ENCODE assay signal across 8 mouse cellular contexts in the genomic region with DNA sequence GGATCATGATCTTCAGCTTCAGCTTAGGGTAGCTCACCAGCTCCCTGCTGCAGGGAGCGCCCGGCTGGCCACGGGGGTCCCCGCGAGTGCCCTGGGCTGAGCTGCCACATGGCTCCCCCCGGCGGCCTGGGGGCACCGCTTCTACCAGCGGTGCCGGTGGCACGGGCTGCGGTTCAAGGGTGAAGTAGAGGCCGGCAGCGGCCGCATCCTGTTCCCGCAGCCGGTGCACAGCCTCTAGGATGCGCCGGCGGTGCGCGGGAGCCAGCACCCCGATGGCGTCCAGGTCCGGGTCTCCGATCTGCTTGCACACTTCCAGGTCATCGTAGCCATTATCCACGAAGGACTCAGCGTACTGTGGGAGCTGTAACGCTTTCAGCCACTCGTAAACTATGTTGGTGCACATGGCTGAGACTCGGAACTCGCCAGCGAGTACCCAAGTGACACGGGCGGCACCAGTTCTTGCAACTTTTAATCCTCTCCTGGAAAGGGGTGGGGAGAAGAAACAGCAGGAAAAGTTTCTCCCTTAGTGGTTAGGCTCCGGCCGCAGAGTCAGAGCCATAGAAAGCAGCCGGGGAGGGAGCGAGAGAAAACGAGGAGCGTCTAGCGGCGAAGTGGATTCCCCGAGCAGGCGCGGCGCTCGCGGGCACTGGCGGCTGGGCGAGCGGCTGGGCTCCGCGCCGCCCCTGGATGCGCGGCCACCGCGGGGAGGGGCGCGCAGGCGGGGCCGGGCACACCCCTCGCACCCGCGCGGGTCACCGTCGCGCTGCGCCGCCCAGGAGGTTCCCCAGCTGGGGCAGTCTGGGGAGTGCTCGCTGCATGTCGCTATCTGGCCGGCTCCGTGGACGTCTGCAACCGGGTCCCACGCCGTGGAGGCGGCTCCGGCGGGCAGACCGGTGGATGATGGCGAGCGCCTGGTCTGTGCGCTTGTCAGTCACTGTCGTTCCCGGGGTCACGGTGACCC. TPM values are rescaled to one million over a fixed set of nuclear protein-coding genes. Genes with fewer than 3 reads are reported as not detected.
A peak's percentile ranks its signal among the peaks of the same experiment; 100 is the strongest.
DNase-seq lines count a peak whose midpoint lies in the region; ATAC-seq and TF ChIP-seq lines count a peak whose summit lies in the region.

A gene (minus strand): TSS at position 648 of the 961 bp plus-strand sequence.

- TF ChIP-seq EP300 in stomach, postnatal 0 days (optimal IDR thresholded peaks at IDR 0.05): no peak

- peak within 1 kb of the TSS; percentile 40 for H3K9ac ChIP-seq in intestine, postnatal 0 days (ENCODE audit: low read depth, low read length)
- H3K9ac ChIP-seq in limb, embryonic 15.5 days: peak within 1 kb of the TSS; percentile 64
- H3K9ac ChIP-seq in midbrain, embryonic 13.5 days (replicated peaks): peak within 1 kb of the TSS; percentile 83
- peak within 1 kb of the TSS; percentile 71 for H3K9ac ChIP-seq in stomach, postnatal 0 days (ENCODE audit: low read length)

- ATAC-seq in cerebellum, adult (ENCODE audit: insufficient number of reproducible peaks, low FRiP score, low TSS enrichment): peak; percentile 42; the same call in 1 of the 2 replicates
- ATAC-seq in granulocyte monocyte progenitor cell, adult 5-6 weeks (replicated peaks; ENCODE audit: poor library complexity, severe bottlenecking): peak; percentile 67
- peak; percentile 67 for ATAC-seq in intestine, postnatal 0 days
- ATAC-seq in limb, embryonic 15.5 days (ENCODE audit: insufficient number of reproducible peaks, low FRiP score, low TSS enrichment, low read depth): peak; percentile 71
- ATAC-seq in midbrain, embryonic 13.5 days: peak; percentile 84
- peak; percentile 86 for ATAC-seq in stomach, postnatal 0 days (ENCODE audit: low FRiP score, low TSS enrichment)

- H3K4me3 ChIP-seq in intestine, postnatal 0 days (ENCODE audit: low read depth, low read length): peak within 1 kb of the TSS; percentile 59
- H3K4me3 ChIP-seq in limb, embryonic 15.5 days: peak within 1 kb of the TSS; percentile 57
- peak within 1 kb of the TSS; percentile 65 for H3K4me3 ChIP-seq in midbrain, embryonic 13.5 days (replicated peaks)
- H3K4me3 ChIP-seq in stomach, postnatal 0 days (ENCODE audit: low read depth, low read length): peak within 1 kb of the TSS; percentile 70

- no peaks in the 10 kb centered on the region for H3K4me1 ChIP-seq in intestine, postnatal 0 days (replicated peaks; ENCODE audit: control insufficient read depth, insufficient read depth, low read length)
- peaks cover 22% of the 10 kb centered on the region for H3K4me1 ChIP-seq in limb, embryonic 15.5 days
- H3K4me1 ChIP-seq in midbrain, embryonic 13.5 days (replicated peaks): peaks cover 37% of the 10 kb centered on the region
- H3K4me1 ChIP-seq in stomach, postnatal 0 days (replicated peaks; ENCODE audit: control insufficient read depth, insufficient read depth): no peaks in the 10 kb centered on the region

- no peaks in the 10 kb centered on the region for H3K36me3 ChIP-seq in intestine, postnatal 0 days (ENCODE audit: control insufficient read depth, insufficient read depth)
- H3K36me3 ChIP-seq in limb, embryonic 15.5 days: no peaks in the 10 kb centered on the region
- H3K36me3 ChIP-seq in midbrain, embryonic 13.5 days: no peaks in the 10 kb centered on the region
- H3K36me3 ChIP-seq in stomach, postnatal 0 days (ENCODE audit: control insufficient read depth, insufficient read depth, low read length): no peaks in the 10 kb centered on the region

- H3K4me2 ChIP-seq in intestine, postnatal 0 days (replicated peaks; ENCODE audit: low read depth): peak within 1 kb of the TSS; percentile 85
- peak within 1 kb of the TSS; percentile 95 for H3K4me2 ChIP-seq in limb, embryonic 15.5 days
- H3K4me2 ChIP-seq in midbrain, embryonic 13.5 days (replicated peaks): peak within 1 kb of the TSS; percentile 81
- peak within 1 kb of the TSS; percentile 82 for H3K4me2 ChIP-seq in stomach, postnatal 0 days (replicated peaks; ENCODE audit: low read depth)

- peak; percentile 31 for TF ChIP-seq CTCF in intestine, postnatal 0 days (IDR thresholded peaks at IDR 0.05; ENCODE audit: low read depth)
- peak; percentile 45 for TF ChIP-seq CTCF in stomach, postnatal 0 days (IDR thresholded peaks at IDR 0.05; ENCODE audit: low read depth)

- under 1% methylated on average over 84 of the region's 91 CpGs for WGBS in intestine, postnatal 0 days
- WGBS in limb, embryonic 15.5 days: under 1% methylated on average over 87 of the region's 91 CpGs
- under 1% methylated on average over 91 of the region's 91 CpGs for WGBS in midbrain, embryonic 13.5 days
- under 1% methylated on average over 91 of the region's 91 CpGs for WGBS in stomach, postnatal 0 days

- peaks cover 16% of the 10 kb centered on the region for H3K27me3 ChIP-seq in intestine, postnatal 0 days (replicated peaks; ENCODE audit: control insufficient read depth, insufficient read depth, low read length)
- no peaks in the 10 kb centered on the region; the same call in 1 of the 2 replicates for H3K27me3 ChIP-seq in limb, embryonic 15.5 days
- 0 out of 2 replicates have a peak, but pooled peaks cover 3% of the 10 kb centered on the region for H3K27me3 ChIP-seq in midbrain, embryonic 13.5 days
- no peaks in the 10 kb centered on the region for H3K27me3 ChIP-seq in stomach, postnatal 0 days (ENCODE audit: control insufficient read depth, insufficient read depth, low read length)

- H3K9me3 ChIP-seq in intestine, postnatal 0 days (ENCODE audit: control insufficient read depth): no peaks in the 10 kb centered on the region
- no peaks in the 10 kb centered on the region for H3K9me3 ChIP-seq in limb, embryonic 15.5 days
- H3K9me3 ChIP-seq in midbrain, embryonic 13.5 days: no peaks in the 10 kb centered on the region
- H3K9me3 ChIP-seq in stomach, postnatal 0 days (ENCODE audit: control insufficient read depth, low read length): no peaks in the 10 kb centered on the region

- no peak for DNase-seq in cerebellum, adult 11 months
- peak; percentile 84 for DNase-seq in embryo, embryonic 11 days
- peak; percentile 68 for DNase-seq in stomach, postnatal 0 days (ENCODE audit: low spot score)

- H3K27ac ChIP-seq in intestine, postnatal 0 days (ENCODE audit: low read depth, low read length): no peak within 1 kb of the TSS
- H3K27ac ChIP-seq in limb, embryonic 15.5 days: peak within 1 kb of the TSS; percentile 43
- H3K27ac ChIP-seq in midbrain, embryonic 13.5 days: peak within 1 kb of the TSS; percentile 88
- peak within 1 kb of the TSS; percentile 49 for H3K27ac ChIP-seq in stomach, postnatal 0 days (replicated peaks)

RNA-seq across cellular contexts. Expression of the gene that starts here (rescaled TPM):
- not detected in 2 replicates for total RNA-seq in granulocyte monocyte progenitor cell, adult 5-6 weeks (2014; fragmentation: Nextera tagmentation)
- total RNA-seq in granulocyte monocyte progenitor cell, adult 5-6 weeks (2017): not detected in 2 replicates
- 2.2 and 2.9 TPM in 2 replicates for polyA plus RNA-seq in intestine, postnatal 0 days (2015; fragmentation: Nextera tagmentation; extraction: Ambion mirVana)
- 8.9 and 9.1 TPM in 2 replicates for polyA plus RNA-seq in limb, embryonic 15.5 days (2015; fragmentation: Nextera tagmentation; extraction: Ambion mirVana)
- 8.7 and 9.4 TPM in 2 replicates for polyA plus RNA-seq in midbrain, embryonic 13.5 days (2015; fragmentation: Nextera tagmentation; extraction: Ambion mirVana)
- 4.6 and 4.7 TPM in 2 replicates for polyA plus RNA-seq in stomach, postnatal 0 days (2015; fragmentation: Nextera tagmentation; extraction: Ambion mirVana)

Comparison
In these comparisons a context has a peak if more than half of its experiments do, and no peak if none do; other contexts are left out.
1. Peak in ATAC-seq in granulocyte monocyte progenitor cell, adult 5-6 weeks; RNA of the gene not detected or under 1 TPM.